Mouse (Mus musculus) thymus, postnatal 10 days (tissue): ENCODE results near the gene Plekha1.

Experiments used
- DNase-seq, 2 experiments: peaks; one replicate each; pipeline ENCODE4 v3.0.0; 2021; ENCODE audit warnings: low spot score in 2 of 2

The Plekha1 gene

DNA sequence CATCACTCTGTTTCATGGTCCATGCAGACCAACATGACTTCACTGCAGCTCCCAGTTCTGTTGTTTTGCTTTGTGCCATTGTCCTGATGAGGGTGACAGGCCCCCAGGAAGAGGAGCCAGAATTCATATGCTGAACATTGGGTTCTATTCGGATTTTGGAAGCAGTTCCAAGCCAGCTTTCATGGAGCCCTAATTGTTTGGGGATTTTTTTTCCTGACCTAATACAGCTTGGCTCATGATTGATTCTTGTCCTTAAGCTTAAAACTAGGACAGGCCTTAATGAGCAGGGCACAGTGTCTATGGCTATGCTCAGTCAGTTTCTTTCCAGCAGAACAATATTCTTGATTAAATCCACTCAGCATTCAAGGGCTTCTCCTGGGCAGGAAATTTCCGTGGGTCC, 52.7 kb downstream of the Plekha1 start:
- DNase-seq = no peak

DNA sequence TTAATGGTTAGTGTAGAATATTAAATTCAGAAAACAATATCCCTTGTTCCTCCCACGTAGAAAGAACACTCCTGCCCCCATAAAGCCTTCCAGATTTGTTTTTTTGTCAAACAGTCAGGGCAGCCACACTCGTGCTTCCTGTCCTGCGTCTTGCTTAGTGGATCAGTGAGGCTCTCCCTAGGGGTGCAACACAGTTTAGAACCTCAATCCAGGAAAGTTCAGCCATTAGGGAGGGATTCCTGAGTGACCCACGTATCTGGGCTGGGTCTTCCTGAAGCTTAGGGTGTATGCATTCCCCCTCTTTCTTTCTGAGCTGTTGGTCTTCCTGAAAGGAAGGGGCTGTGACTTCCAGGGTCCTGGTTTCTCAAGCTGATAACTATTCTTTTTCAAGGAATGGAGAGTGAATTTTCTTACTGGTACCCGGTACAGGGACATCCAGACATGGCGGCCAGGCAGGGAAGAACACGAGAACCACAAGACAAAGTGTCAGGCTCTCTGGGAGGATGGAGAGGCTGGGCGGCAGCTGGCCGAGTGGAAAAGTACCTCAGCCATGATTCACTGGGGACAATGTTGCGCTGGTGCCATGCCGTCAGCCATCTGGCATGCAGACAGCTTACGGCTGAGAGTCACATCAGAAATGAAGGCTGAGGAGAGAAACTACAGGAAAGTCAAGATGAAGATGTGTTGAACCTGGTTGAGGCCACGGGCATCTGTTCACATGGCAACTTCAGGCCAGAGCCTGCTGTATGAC, 57.6 kb downstream of the Plekha1 start:
- no peak for DNase-seq

DNA sequence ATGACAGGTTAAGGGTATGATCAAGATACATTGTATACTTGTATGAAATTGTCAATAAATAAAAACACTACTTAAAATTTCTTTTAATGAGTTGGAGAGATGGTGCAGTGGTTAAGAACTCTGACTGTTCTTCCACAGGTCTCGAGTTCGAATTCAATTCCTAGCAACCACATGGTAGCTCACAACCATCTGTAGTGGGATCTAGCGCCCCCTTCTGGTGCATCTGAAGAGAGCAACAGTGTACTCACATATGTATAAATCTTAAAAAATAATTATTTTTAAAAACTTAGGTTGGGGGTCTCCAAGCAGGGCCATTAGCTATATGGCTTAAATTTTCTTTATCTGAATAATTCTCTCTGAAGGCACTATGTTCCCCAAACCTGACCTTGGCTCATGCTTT, 64.8 kb downstream of the Plekha1 start:
- DNase-seq = no peak

DNA sequence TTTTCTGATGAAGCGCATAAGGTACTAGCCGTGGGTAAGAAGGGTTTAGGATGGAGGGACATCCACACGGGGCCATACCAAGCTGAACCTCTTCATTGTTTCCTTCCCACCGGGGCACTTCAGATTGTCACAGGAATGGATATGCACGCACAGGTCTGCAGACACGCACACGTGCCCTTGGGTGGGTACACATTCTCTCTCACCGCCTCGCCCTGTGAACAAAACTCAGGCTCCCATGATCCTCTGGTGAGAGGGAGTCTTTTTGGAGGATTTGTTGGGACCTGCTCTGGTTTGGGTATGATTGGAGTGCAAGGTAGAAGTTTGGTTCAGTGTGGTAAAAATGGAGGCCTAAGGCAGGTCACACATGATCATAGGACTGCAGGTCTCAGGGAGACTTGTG, 67.4 kb downstream of the Plekha1 start:
- no peak for DNase-seq

DNA sequence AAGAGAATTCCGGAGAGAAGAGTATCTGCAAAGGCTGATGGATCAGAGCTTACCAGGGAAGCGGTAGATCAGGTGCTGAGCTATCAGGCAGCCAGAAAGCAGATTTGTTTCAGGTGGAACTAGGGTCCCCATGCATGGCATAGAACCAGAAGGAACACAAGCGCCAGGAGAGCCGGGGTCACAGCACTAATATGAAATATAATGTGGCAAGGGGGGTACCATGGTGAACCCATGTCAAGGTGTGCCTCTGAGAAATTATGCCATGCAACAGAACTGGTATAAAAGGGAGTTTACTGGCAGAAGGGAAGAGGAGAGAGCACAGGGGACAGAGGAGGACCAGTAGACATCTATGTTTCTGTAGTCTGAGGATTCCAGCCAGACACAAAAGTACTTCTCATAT, 69.1 kb downstream of the Plekha1 start:
- no peak for DNase-seq

DNA sequence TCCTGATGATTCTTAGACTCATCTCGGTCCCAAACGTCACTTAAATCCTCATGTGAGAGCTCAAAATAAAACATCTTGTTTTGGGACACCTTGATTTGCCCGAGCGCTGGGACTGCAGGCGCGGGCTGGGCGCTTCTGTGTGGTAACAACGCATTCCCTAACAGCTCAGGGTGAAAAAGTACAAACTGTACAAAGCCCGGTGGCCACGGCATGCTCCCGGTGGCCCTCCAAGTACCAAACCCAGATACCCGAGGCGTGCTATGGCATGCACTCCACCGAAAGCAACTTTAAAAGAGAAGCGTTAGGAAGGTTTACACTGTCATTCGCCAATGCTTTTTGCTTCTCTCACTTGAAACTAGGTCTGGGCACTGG, 69.9 kb downstream of the Plekha1 start:
- DNase-seq = no peak

DNA sequence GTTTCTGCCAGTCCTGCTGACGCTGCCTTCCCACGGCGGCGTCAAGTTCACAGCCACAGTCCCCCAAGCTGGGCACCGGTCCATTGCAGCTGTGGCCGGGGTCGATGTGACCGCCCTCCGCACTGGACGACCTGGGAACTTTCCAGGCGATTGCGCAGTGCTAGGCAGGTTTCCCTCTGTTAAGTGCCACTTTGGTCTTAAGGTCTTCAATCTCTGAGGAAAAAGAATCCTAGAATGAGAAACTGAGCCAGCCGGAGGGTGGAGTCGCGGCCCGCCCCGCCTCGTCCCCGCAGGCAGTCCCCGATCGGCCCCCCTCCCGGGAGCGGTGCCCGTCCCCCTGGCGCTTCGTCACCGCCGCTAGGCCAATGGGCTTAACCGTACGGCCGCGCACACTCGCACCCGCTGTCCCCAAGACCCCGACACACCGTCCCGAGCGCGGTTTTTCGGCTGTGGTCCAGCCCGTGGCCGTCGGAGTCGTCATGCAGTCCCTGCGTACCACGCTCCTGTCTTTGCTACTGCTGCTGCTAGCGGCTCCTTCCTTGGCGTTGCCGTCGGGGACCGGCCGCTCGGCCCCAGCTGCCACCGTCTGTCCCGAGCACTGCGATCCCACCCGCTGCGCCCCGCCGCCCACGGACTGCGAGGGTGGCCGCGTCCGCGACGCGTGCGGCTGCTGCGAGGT, 70.4 kb downstream of the Plekha1 start, which contains the start of gene Htra1:
Gene Htra1 (plus strand): TSS at position 319 of the 679 bp plus-strand sequence.
- DNase-seq = peak in 1 of 2 experiments; percentile 18

DNA sequence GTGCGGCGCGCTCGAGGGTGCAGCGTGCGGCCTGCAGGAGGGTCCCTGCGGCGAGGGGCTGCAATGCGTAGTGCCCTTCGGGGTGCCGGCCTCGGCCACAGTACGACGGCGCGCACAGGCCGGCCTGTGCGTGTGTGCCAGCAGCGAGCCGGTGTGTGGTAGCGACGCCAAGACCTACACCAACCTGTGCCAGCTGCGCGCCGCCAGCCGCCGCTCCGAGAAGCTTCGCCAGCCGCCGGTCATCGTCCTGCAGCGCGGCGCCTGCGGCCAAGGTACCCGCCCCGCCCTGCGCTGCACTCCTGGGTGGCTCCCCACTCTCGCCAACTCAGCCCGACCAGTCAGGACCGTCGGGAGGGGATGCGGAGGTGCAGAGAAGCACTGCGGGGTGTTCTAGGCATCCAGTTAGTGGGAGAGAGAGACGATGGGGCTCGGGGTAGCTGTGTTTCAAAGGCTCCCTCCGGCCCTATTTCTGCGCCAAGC, 71.0 kb downstream of the Plekha1 start:
- no peak for DNase-seq

DNA sequence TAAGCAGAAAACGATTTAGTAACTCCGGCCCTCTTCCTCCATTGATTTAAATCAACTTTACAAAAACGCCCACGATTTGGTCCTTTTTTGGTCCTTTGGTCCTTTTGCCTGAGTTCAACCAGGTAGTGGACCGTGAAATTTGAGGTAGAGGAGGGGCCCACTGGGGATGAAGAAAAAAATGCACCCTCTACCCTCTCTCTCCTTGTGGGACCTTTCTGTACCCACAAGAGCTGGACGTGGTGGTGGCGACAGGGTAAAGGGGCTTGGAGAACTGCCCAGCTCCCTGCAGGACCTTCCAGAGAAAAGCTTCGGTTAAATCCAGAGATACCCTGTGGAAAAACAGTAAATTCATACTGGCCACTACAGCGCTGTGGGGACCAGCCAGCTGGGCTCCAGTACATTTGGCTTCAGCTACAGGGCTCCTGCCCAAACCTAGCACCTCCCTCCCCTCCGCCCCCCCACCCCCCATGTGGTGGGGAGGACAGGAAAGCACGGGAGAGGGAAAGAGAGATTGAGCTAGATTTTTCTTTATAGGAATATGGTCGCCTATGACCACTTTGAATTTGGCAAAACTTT, 71.8 kb downstream of the Plekha1 start:
- DNase-seq = no peak

DNA sequence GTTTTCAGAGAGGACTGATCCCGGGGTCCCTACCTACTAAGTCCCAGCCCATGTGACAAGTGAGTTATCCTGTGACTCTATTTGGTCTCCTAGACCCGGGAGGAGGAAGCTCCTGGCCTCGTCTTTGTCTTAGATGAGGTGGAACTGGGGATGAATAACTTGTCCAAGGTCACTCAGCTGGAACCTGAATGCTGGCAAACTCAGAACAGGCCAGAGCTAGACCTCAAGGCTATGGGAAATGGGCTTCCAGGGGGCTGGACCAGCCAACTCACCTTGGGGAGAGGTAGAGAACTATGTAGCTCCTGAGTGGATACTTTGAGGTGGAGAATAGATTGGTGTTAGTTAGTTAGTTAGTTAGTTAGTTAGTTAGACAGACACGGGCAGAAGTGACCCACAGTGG, 72.4 kb downstream of the Plekha1 start:
- DNase-seq = no peak

DNA sequence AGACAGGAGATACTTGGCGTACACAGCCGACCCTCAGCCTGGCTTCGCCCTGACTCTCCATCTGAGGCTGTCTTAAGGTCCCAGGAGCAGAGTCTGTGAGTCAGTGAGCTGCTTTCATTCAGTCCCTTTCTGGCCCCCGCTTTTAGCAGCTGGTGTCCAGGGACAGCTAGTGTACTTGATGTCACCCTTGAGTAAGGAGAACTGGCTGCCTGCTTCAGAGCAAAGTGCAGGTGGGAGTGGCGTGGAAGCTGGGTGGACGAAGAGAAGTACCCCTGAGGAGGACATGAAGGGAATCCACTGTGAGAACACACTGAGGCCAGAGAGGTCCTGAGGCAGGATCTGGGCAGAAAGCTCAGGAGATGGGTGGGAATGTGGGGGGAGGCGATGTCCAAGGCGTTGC, 73.3 kb downstream of the Plekha1 start:
- DNase-seq = no peak

DNA sequence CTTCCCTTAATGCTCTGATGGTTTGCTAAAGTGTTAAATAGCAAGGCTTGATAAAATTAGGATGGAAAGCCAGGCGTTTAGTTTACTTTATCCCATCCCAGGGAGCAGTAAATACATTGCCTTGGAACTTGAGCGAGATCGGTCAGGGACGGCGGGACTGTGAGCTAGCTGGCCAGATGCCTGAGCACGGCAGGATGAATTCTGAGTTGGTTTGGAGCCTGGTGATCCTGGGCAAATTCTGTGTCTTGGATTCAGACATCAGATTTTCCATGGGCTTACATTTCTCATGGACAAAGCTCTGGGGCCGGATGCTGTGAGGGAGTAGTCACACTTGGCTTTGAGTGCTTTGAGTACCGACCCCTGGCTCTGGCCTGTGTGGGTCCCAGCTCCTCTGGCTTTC, 75.2 kb downstream of the Plekha1 start:
- no peak for DNase-seq

DNA sequence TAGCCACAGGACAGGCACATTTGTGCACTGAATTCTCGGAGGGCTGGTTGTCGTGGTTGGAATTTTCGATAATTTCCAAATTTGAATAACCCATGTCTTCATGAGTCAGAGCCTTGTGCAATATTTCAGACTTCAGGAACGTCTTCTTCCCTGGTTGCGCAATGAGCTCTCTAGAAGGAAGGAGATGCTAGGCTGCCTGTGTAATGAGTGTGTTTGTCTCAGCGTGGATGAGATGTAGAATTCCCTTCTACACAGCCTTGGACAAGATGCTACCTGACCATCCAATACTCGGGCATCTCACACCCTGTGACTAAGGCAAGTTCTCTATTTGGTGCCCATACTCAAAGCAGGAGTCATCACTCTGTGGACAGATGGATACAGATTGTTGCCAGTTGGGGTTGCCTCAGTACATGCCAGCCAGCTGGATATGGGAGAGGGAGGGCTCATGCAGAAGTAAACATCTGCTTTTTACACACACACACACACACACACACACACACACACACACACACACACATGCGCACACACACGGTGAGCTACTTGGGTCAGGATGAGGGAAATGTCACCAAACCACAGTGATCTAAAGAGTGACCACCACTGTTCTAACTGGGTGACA, 77.8 kb downstream of the Plekha1 start:
- DNase-seq = no peak

DNA sequence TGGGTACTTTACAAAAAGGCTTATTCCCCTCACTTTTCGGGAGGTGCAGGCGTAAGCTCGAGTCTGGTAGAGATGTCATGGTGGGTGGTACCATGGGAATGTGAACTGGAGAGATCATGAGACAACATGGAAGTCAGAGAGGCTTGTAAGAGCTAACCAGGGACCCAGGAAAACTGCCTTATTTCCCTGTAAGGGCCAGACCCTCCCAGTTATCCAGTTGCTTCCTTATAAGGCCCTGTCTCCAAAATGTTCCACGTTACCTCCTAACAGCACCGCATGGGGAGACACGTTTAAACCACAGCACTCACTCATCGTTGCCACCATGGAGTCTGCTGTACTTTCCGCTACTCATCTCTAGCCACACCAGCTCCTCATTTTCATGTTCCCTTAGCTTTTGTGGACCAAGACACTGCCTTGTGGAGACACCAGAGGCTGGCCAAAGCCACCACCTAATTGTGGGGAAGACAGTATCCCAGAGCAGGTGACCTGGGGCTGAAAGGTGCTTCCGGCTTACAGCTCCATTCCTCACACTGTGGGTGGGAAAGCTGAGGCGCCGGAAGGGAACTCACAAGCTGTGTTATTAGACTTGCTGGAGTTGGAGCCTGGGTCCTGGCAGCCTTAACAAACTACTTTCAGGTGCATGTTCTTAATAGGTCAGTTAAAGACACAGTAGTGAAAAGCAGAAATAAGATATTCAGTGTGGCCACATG, 79.4 kb downstream of the Plekha1 start:
- no peak for DNase-seq

DNA sequence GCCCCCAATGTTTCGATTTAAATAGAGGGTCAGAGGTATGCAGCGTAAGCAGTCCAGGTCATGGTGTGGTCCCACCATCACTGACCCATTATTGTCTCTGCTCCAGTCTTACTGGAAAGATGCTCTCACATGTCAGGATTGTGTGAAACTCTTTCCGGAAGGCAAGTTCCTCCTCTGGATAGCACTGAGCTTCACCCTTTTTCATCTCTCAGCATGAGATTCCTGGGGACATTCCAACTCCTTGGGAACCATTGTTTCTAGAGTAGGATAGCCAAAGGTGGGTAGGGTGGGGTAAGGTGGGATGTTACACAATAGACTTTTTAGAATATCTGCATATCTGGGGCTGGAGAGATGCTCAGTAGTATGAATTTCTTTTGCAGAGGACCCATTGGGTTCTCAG, 80.2 kb downstream of the Plekha1 start:
- DNase-seq = no peak

DNA sequence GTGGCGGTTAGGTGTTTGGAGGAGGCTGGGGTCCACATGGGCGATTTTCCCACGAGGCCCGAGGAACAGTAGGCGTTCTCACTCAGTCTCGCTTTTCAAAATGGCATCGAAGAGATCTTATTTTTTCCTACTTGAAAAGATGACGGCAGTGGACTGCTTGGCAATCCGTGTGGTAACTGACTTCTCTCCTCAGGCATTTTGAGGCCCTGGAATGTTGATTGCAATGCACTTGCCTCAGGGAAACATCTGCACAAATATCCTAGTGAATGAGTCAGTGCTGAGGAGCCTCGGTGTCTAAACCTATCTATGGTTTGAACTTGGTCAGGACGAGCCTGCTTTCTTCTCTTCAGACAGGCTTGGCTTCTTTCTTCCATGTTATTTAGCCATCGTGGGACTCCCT, 80.7 kb downstream of the Plekha1 start:
- DNase-seq = no peak

DNA sequence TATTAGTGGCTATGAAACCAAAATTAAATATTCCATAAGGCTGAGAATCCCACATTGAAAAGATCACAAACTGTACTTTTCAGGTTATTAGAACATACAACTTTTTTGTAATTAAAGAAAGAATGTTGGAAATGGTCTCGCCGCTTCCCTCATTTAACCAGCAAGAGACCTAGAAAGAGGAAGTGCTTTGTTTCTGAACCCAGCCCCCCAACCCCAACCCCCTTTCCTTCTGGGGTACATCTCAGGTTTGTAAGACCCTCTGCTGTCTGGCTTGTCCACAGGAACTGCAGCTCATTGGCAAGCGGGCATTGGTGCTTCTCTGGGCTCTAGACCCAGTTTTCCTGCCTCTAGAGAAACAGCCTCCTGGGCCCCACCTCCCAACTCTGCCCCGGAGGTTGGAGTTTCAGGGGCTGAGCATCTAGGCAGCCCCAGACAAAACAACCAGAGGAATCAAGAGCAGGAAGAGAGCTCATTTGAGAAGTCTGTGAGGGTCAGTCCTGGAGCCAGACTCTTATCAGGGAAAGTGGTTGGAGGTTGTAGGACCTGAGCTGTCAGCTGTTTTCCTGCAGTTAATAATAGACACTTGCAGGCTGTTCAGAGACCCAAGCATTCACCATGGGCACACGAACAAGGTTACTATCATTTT, 83.1 kb downstream of the Plekha1 start:
- no peak for DNase-seq

DNA sequence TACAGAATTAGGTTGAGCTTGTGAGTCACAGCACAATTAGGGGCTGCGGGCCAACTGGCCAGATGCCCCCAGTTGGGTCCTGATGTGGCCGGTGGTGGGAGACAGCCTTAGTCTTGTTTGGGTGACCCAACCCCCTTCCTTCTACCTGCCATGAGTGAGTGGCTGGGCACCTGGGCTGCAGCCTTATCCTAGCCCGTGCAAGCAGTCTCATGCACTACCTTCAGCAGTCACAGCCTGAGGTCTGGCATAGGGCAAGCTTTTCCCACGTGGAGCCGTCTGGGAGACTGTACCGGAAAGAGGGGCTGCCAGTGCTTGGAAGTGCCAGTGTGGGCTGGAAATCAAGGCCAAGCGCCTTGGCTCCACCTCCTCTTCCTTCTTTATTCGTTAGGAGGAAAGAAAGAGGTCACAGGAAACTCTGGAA, 83.8 kb downstream of the Plekha1 start:
- DNase-seq = no peak

DNA sequence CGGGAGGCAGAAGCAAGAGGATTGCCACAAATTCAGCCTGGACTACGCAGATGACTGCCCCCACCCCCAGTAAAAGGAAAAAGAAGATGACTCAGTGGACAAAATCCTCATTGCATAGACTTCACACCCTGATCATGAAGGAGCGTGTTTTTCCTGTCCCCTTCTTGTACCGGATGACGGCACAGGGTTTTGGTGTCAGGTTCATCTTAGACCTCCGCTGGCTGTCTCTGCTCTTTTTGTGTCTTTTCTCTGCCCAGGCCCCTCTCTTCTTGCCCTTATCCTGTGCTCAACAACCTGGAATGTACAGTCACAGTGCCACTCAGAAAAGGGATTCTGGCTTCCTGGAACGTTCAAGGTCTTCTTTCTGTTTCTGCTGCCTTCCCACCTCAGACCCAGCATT, 84.9 kb downstream of the Plekha1 start:
- no peak for DNase-seq

DNA sequence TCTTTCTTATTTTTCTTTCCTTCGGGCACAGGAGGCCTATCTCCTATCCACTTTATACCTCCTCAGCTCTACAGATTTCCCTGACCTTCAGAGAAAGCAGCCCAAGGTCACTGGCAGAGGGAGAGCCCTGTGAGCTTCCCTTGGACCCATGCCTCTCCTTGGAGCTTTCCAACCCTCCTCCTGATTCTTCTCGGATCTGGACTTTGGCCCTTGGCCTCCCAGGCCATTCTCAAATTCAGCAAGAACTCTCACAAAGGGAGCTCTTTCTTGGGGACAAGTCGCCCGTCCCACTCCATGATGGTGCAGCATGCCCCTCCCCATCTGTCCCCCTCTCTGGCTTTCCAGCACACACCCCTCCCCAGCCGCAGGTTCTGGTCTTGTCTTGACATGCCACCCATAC, 85.4 kb downstream of the Plekha1 start:
- no peak for DNase-seq

DNA sequence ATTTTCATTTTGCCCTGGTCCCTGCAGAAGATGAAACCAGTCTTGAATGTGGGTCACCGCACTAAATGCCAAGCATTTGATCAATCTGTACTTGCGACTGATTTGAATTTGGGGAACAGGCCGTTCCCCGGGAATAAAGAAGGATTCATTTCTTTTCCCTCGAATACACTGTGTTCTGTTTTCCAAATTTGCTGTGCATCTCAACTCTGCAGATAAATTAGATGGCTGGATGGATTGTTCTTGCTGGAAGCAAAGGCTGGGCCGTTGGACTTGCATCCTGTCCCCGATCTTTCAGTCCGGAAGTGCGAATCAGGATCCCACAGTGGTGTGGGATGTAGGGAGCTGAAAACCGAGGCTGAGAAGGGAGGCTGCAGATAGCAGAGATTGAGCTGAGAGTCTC, 87.8 kb downstream of the Plekha1 start:
- DNase-seq = no peak
